In genomic region chr13:31630051-31630450, GRCm38 (mm10) we compare ENCODE assay signal across 9 mouse cellular contexts. TPM values are rescaled to one million over a fixed set of nuclear protein-coding genes. Genes with fewer than 3 reads are reported as not detected.
DNase-seq lines count a peak whose midpoint lies in the region; ATAC-seq lines count a peak whose summit lies in the region.
"Had no signal": no experiment of that assay in that cellular context is flagged by ENCODE, and none has a peak within 500 bp of the region (broad histone marks: within the 10 kb centered on the region; RNA-seq: fewer than 3 reads in every experiment).

No protein-coding gene starts in this region.

- no peaks in the 10 kb centered on the region for H3K9me3 ChIP-seq in kidney, embryonic 14.5 days (ENCODE audit: control insufficient read depth, low read length)
- no peaks in the 10 kb centered on the region for H3K9me3 ChIP-seq in embryonic facial prominence, embryonic 10.5 days
- H3K9me3 ChIP-seq in hindbrain, embryonic 16.5 days (ENCODE audit: control insufficient read depth, low read length), result no peaks in the 10 kb centered on the region
- H3K9me3 ChIP-seq in midbrain, embryonic 15.5 days, result no peaks in the 10 kb centered on the region

- H3K9ac ChIP-seq in kidney, embryonic 14.5 days (ENCODE audit: low read depth, low read length), result no peak overlapping the region
- no peak overlapping the region for H3K9ac ChIP-seq in hindbrain, embryonic 16.5 days (ENCODE audit: low read depth, low read length)
- H3K9ac ChIP-seq in midbrain, embryonic 15.5 days, result no peak overlapping the region

- H3K27me3 ChIP-seq in kidney, embryonic 14.5 days (ENCODE audit: control insufficient read depth, insufficient read depth, low read length), result peaks cover 81% of the 10 kb centered on the region
- peaks cover 94% of the 10 kb centered on the region for H3K27me3 ChIP-seq in embryonic facial prominence, embryonic 10.5 days (replicated peaks; ENCODE audit: low read depth, poor library complexity, severe bottlenecking)
- peaks cover 54% of the 10 kb centered on the region for H3K27me3 ChIP-seq in hindbrain, embryonic 16.5 days (replicated peaks; ENCODE audit: control insufficient read depth, insufficient read depth, low read length)
- peaks cover 83% of the 10 kb centered on the region for H3K27me3 ChIP-seq in midbrain, embryonic 15.5 days (replicated peaks)

- no peaks in the 10 kb centered on the region for H3K36me3 ChIP-seq in kidney, embryonic 14.5 days (ENCODE audit: control insufficient read depth, insufficient read depth, low read length)
- H3K36me3 ChIP-seq in embryonic facial prominence, embryonic 10.5 days (replicated peaks), result 0 out of 2 replicates have a peak, but pooled peaks cover 5% of the 10 kb centered on the region
- H3K36me3 ChIP-seq in hindbrain, embryonic 16.5 days (ENCODE audit: control insufficient read depth, insufficient read depth, low read length), result no peaks in the 10 kb centered on the region
- H3K36me3 ChIP-seq in midbrain, embryonic 15.5 days (replicated peaks), result no peaks in the 10 kb centered on the region

- H3K4me3 ChIP-seq in kidney, embryonic 14.5 days (ENCODE audit: low read length), result peak overlapping the region; percentile 37
- H3K4me3 ChIP-seq in embryonic facial prominence, embryonic 10.5 days, result peak overlapping the region; percentile 70
- peak overlapping the region; percentile 37 for H3K4me3 ChIP-seq in hindbrain, embryonic 16.5 days (ENCODE audit: low read length)
- peak overlapping the region; percentile 32 for H3K4me3 ChIP-seq in midbrain, embryonic 15.5 days

- WGBS in kidney, embryonic 14.5 days, result 11% methylated on average over 12 of the region's 12 CpGs
- 4% methylated on average over 12 of the region's 12 CpGs for WGBS in embryonic facial prominence, embryonic 10.5 days
- 3% methylated on average over 12 of the region's 12 CpGs for WGBS in hindbrain, embryonic 16.5 days
- WGBS in midbrain, embryonic 15.5 days, result 7% methylated on average over 12 of the region's 12 CpGs

- no peak overlapping the region for H3K27ac ChIP-seq in kidney, embryonic 14.5 days (ENCODE audit: low read depth, low read length)
- H3K27ac ChIP-seq in embryonic facial prominence, embryonic 10.5 days (replicated peaks), result peak overlapping the region; percentile 74
- no peak overlapping the region for H3K27ac ChIP-seq in hindbrain, embryonic 16.5 days (ENCODE audit: low read depth, low read length)
- no peak overlapping the region for H3K27ac ChIP-seq in midbrain, embryonic 15.5 days
- H3K27ac ChIP-seq: macrophage had no signal

- no peak for ATAC-seq in kidney, embryonic 14.5 days (ENCODE audit: low FRiP score, low TSS enrichment)
- no peak for ATAC-seq in hindbrain, embryonic 16.5 days
- no peak for ATAC-seq in midbrain, embryonic 15.5 days (replicated peaks)

- no peak for DNase-seq in kidney, adult 9 months
- DNase-seq in embryonic facial prominence, embryonic 10.5 days (ENCODE audit: low spot score), result no peak
- no peak for DNase-seq in urinary bladder, postnatal 25 days (ENCODE audit: low spot score)
- no peak for DNase-seq in kidney, postnatal 25 days
- no peak for DNase-seq in ovary, adult 18-20 months (ENCODE audit: low spot score)

- H3K4me2 ChIP-seq in kidney, embryonic 14.5 days (replicated peaks; ENCODE audit: low read depth, low read length), result peak overlapping the region; percentile 47; the same call in 1 of the 2 replicates
- peak overlapping the region; percentile 55; the same call in 1 of the 2 replicates for H3K4me2 ChIP-seq in hindbrain, embryonic 16.5 days (ENCODE audit: low read length)
- peak overlapping the region; percentile 56 for H3K4me2 ChIP-seq in midbrain, embryonic 15.5 days

- peaks cover 15% of the 10 kb centered on the region for H3K4me1 ChIP-seq in kidney, embryonic 14.5 days (ENCODE audit: control insufficient read depth, insufficient read depth, low read length)
- peaks cover 62% of the 10 kb centered on the region for H3K4me1 ChIP-seq in embryonic facial prominence, embryonic 10.5 days
- H3K4me1 ChIP-seq in hindbrain, embryonic 16.5 days (ENCODE audit: control insufficient read depth, insufficient read depth, low read depth, low read length), result peaks cover 27% of the 10 kb centered on the region
- H3K4me1 ChIP-seq in midbrain, embryonic 15.5 days, result peaks cover 31% of the 10 kb centered on the region

RNA-seq across cellular contexts. Expression of gene Foxf2, which starts 4.4 kb away (rescaled TPM):
- not detected in 2 replicates for polyA plus RNA-seq in kidney, embryonic 14.5 days (2014; fragmentation: Nextera tagmentation; extraction: Ambion mirVana)
- 10.8 and 12.8 TPM in 2 replicates for polyA plus RNA-seq in embryonic facial prominence, embryonic 10.5 days (2016; fragmentation: Nextera tagmentation; extraction: Ambion mirVana)
- polyA plus RNA-seq in hindbrain, embryonic 16.5 days (2015; fragmentation: Nextera tagmentation; extraction: Ambion mirVana), result 4.2 and 5.1 TPM in 2 replicates
- polyA plus RNA-seq in midbrain, embryonic 15.5 days (2015; fragmentation: Nextera tagmentation; extraction: Ambion mirVana), result 5.3 and 6.5 TPM in 2 replicates
- polyA plus RNA-seq: macrophage had no signal
